Mouse (Mus musculus): ENCODE measurements around the gene Stard10. TPM values are rescaled to one million over a fixed set of nuclear protein-coding genes. Genes with fewer than 3 reads are reported as not detected.
A peak's percentile ranks its signal among the peaks of the same experiment; 100 is the strongest.

Gene Stard10
- polyA plus RNA-seq, 1 experiment from 2014 or later: 46.5 TPM

- Histone ChIP-seq H3K36me3 (ENCODE audit: control insufficient read depth, insufficient read depth, low read length) (no peaks in the 10 kb centered on the region), H3K4me3 (ENCODE audit: low read length) (peak overlapping the region; percentile 43), H3K4me2 (ENCODE audit: low read depth, low read length) (peak overlapping the region; percentile 69), H3K9ac (ENCODE audit: low read length) (peak overlapping the region; percentile 78), H3K4me1 (replicated peaks; ENCODE audit: control insufficient read depth, insufficient read depth, low read length) (peaks cover 26% of the 10 kb centered on the region), H3K27me3 (ENCODE audit: control insufficient read depth, insufficient read depth, low read depth, low read length) (no peaks in the 10 kb centered on the region), H3K9me3 (ENCODE audit: control insufficient read depth, low read length) (no peaks in the 10 kb centered on the region), H3K27ac (ENCODE audit: low read length) (peak overlapping the region; percentile 89)
- 39% methylated on average over 5 of the region's 5 CpGs for WGBS
- no peak for ATAC-seq (ENCODE audit: low read depth)
These were observed 62.0 kb downstream of the Stard10 start for GRCm38 (mm10) chr7:101378796-101379465.

DNA sequence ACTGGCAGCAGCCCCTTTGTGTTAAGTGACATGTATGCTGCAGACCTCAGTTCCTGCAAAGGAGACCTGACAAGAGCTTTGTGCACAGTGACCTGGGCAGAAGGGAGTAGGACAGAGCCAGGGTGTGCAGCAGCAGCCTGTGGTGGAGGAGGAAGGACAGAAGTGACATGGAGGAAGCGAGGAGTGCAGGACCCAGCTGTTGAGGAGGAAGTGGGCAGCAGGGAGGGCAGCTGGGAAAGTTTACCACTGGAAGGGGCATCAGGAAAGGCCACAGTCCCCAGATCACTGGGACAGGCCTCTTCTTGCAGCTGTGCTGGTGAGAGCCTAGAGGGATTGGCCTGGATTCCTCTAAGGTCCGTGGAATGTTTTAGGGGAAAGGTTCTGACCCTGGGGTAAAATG is 62.8 kb downstream of the Stard10 start:
- Histone ChIP-seq H3K9ac (ENCODE audit: low read length) (peak overlapping the region; percentile 78), H3K4me2 (ENCODE audit: low read depth, low read length) (peak overlapping the region; percentile 69), H3K4me3 (ENCODE audit: low read length) (no peak overlapping the region; the same call in 1 of the 2 replicates), H3K27me3 (ENCODE audit: control insufficient read depth, insufficient read depth, low read depth, low read length) (no peaks in the 10 kb centered on the region), H3K27ac (ENCODE audit: low read length) (peak overlapping the region; percentile 74), H3K36me3 (ENCODE audit: control insufficient read depth, insufficient read depth, low read length) (no peaks in the 10 kb centered on the region), H3K4me1 (replicated peaks; ENCODE audit: control insufficient read depth, insufficient read depth, low read length) (peaks cover 30% of the 10 kb centered on the region), H3K9me3 (ENCODE audit: control insufficient read depth, low read length) (no peaks in the 10 kb centered on the region)
- WGBS: 29% methylated on average over 2 of the region's 2 CpGs
- ATAC-seq (ENCODE audit: low read depth): no peak; the same call in 1 of the 2 replicates

GRCm38 (mm10) chr7:101381512-101381911 is 64.6 kb downstream of the Stard10 start:
- Histone ChIP-seq H3K27ac (ENCODE audit: low read length) (no peak overlapping the region), H3K4me1 (replicated peaks; ENCODE audit: control insufficient read depth, insufficient read depth, low read length) (peaks cover 48% of the 10 kb centered on the region), H3K4me2 (ENCODE audit: low read depth, low read length) (no peak overlapping the region), H3K9ac (ENCODE audit: low read length) (no peak overlapping the region), H3K4me3 (ENCODE audit: low read length) (no peak overlapping the region), H3K27me3 (ENCODE audit: control insufficient read depth, insufficient read depth, low read depth, low read length) (no peaks in the 10 kb centered on the region), H3K36me3 (ENCODE audit: control insufficient read depth, insufficient read depth, low read length) (no peaks in the 10 kb centered on the region), H3K9me3 (ENCODE audit: control insufficient read depth, low read length) (no peaks in the 10 kb centered on the region)
- ATAC-seq (ENCODE audit: low read depth): no peak
- WGBS: 71% methylated on average over 6 of the region's 6 CpGs

GRCm38 (mm10) chr7:101382378-101382777 is 65.5 kb downstream of the Stard10 start:
- no peak for ATAC-seq (ENCODE audit: low read depth)
- 68% methylated on average over 8 of the region's 8 CpGs for WGBS
- Histone ChIP-seq H3K9ac (ENCODE audit: low read length) (no peak overlapping the region), H3K4me1 (replicated peaks; ENCODE audit: control insufficient read depth, insufficient read depth, low read length) (peaks cover 44% of the 10 kb centered on the region), H3K27me3 (ENCODE audit: control insufficient read depth, insufficient read depth, low read depth, low read length) (no peaks in the 10 kb centered on the region), H3K27ac (ENCODE audit: low read length) (no peak overlapping the region), H3K4me3 (ENCODE audit: low read length) (no peak overlapping the region), H3K9me3 (ENCODE audit: control insufficient read depth, low read length) (no peaks in the 10 kb centered on the region), H3K4me2 (ENCODE audit: low read depth, low read length) (no peak overlapping the region), H3K36me3 (ENCODE audit: control insufficient read depth, insufficient read depth, low read length) (no peaks in the 10 kb centered on the region)

- Histone ChIP-seq H3K4me3 (ENCODE audit: low read length) (no peak overlapping the region), H3K4me2 (ENCODE audit: low read depth, low read length) (no peak overlapping the region), H3K36me3 (ENCODE audit: control insufficient read depth, insufficient read depth, low read length) (peaks cover 8% of the 10 kb centered on the region), H3K27me3 (ENCODE audit: control insufficient read depth, insufficient read depth, low read depth, low read length) (no peaks in the 10 kb centered on the region), H3K27ac (ENCODE audit: low read length) (no peak overlapping the region), H3K9ac (ENCODE audit: low read length) (no peak overlapping the region), H3K9me3 (ENCODE audit: control insufficient read depth, low read length) (no peaks in the 10 kb centered on the region), H3K4me1 (replicated peaks; ENCODE audit: control insufficient read depth, insufficient read depth, low read length) (peaks cover 34% of the 10 kb centered on the region)
- no peak for ATAC-seq (ENCODE audit: low read depth)
- 70% methylated on average over 3 of the region's 3 CpGs for WGBS
These were observed 66.9 kb downstream of the Stard10 start for GRCm38 (mm10) chr7:101383756-101384155.

DNA sequence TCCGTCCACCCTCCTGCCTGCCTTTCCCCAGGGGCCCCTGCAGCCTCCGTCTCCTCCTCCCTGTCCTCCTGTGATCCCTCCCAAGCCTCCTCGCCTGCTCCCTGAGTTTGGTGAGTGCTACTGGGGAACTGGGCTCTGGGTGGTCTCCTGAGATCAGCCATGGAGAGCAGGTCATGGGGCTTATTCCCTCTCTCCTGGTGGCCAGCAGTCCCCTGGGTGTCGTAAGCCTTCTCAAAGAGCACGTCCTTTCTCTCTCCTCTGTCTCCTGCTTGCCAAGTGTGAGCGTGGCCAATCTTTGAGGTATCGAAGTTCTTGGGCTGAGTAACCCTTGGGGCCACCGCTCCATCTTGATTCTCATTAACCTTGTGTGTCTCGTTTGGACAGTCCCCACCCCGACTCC is 68.0 kb downstream of the Stard10 start:
- Histone ChIP-seq H3K9ac (ENCODE audit: low read length) (peak overlapping the region; percentile 41; the same call in 1 of the 2 replicates), H3K27ac (ENCODE audit: low read length) (peak overlapping the region; percentile 90), H3K27me3 (ENCODE audit: control insufficient read depth, insufficient read depth, low read depth, low read length) (no peaks in the 10 kb centered on the region), H3K9me3 (ENCODE audit: control insufficient read depth, low read length) (no peaks in the 10 kb centered on the region), H3K4me3 (ENCODE audit: low read length) (no peak overlapping the region), H3K4me1 (replicated peaks; ENCODE audit: control insufficient read depth, insufficient read depth, low read length) (peaks cover 23% of the 10 kb centered on the region), H3K36me3 (ENCODE audit: control insufficient read depth, insufficient read depth, low read length) (peaks cover 16% of the 10 kb centered on the region), H3K4me2 (ENCODE audit: low read depth, low read length) (peak overlapping the region; percentile 49; the same call in 1 of the 2 replicates)
- peak; percentile 2; the same call in 1 of the 2 replicates for ATAC-seq (ENCODE audit: low read depth)
- 37% methylated on average over 10 of the region's 10 CpGs for WGBS

DNA sequence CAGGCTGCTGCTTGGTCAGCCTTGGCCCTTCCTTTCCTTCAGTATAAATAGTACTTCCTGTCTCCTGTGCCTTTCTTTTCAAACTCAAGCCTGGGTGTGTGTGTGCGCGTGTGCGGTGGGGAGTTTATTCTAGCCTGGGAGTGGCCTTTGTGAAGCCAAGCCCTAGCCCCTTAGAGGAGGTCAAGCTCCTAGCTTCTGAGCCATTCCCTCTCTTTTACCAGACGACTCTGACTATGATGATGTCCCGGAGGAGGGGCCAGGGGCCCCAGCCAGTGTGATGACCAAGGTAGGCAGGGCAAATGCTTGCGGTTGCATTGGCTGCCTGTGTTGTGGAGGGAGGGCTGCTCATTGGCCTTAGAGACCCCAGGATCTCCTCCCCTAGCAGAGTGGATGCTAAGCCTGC is 68.4 kb downstream of the Stard10 start:
- peaks cover 18% of the 10 kb centered on the region for H3K36me3 ChIP-seq (ENCODE audit: control insufficient read depth, insufficient read depth, low read length)
- WGBS: 14% methylated on average over 6 of the region's 6 CpGs
- no peaks in the 10 kb centered on the region for H3K27me3 ChIP-seq (ENCODE audit: control insufficient read depth, insufficient read depth, low read depth, low read length)
- peak overlapping the region; percentile 40 for H3K9ac ChIP-seq (ENCODE audit: low read length)
- peak overlapping the region; percentile 25 for H3K4me3 ChIP-seq (ENCODE audit: low read length)
- peak; percentile 79 for ATAC-seq (ENCODE audit: low read depth)
- peak overlapping the region; percentile 49 for H3K4me2 ChIP-seq (ENCODE audit: low read depth, low read length)
- H3K9me3 ChIP-seq (ENCODE audit: control insufficient read depth, low read length): no peaks in the 10 kb centered on the region
- peak overlapping the region; percentile 90 for H3K27ac ChIP-seq (ENCODE audit: low read length)
- H3K4me1 ChIP-seq (replicated peaks; ENCODE audit: control insufficient read depth, insufficient read depth, low read length): peaks cover 22% of the 10 kb centered on the region

DNA sequence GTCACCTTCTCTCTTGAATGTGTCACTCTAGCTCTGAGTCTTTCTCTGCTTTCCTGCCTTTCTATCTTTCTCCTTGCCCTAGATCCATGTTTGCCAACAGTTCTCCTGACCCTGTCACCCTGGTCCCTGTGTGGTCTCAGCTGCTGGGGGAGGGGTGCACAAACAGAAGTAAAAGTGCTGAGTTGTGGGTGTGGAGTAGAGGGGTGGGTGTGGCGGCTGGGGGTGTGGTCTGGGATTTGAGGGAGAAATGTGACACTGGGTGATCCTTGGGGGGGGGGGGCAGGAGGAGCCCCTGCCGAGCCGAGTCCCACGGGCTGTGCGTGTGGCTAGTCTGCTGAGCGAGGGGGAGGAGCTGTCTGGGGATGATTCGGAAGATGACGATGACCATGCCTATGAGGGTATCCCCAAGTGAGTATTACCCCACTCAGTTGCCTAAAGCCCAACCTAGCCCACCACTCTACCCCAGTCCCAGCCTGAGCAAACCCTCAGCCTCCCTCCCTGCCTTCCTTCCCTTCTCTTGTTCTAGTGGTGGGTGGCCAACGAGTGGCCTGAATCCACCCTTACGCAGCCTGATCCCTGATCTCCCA is 69.1 kb downstream of the Stard10 start:
- Histone ChIP-seq H3K4me2 (ENCODE audit: low read depth, low read length) (peak overlapping the region; percentile 49), H3K9me3 (ENCODE audit: control insufficient read depth, low read length) (no peaks in the 10 kb centered on the region), H3K27ac (ENCODE audit: low read length) (peak overlapping the region; percentile 90), H3K27me3 (ENCODE audit: control insufficient read depth, insufficient read depth, low read depth, low read length) (no peaks in the 10 kb centered on the region), H3K4me3 (ENCODE audit: low read length) (peak overlapping the region; percentile 25), H3K9ac (ENCODE audit: low read length) (peak overlapping the region; percentile 40), H3K36me3 (ENCODE audit: control insufficient read depth, insufficient read depth, low read length) (peaks cover 18% of the 10 kb centered on the region), H3K4me1 (replicated peaks; ENCODE audit: control insufficient read depth, insufficient read depth, low read length) (peaks cover 29% of the 10 kb centered on the region)
- WGBS: 33% methylated on average over 10 of the region's 10 CpGs
- ATAC-seq (ENCODE audit: low read depth): peak; percentile 72

DNA sequence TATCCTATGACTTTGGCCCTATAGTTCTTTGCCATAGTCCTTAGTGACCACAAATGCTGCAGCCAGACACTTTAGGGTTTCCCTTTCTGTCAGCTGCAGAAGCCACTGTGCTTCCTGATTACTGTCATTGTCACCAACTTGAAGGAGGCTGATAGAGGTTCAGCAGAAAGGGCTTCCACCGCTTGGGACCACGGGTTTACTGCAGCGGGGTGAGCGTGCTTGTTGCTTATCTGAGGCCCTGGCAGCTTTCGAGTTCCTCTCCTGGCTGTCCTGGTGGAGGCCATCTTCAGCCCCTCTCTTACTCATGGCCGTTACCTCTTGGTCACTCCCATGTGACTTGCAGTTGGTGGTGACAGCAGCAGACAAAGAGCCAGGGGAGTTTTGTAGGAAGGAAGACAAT is 72.4 kb downstream of the Stard10 start:
- ATAC-seq (ENCODE audit: low read depth): no peak
- 75% methylated on average over 6 of the region's 6 CpGs for WGBS
- Histone ChIP-seq H3K4me1 (replicated peaks; ENCODE audit: control insufficient read depth, insufficient read depth, low read length) (peaks cover 59% of the 10 kb centered on the region), H3K27me3 (ENCODE audit: control insufficient read depth, insufficient read depth, low read depth, low read length) (no peaks in the 10 kb centered on the region), H3K4me2 (ENCODE audit: low read depth, low read length) (no peak overlapping the region), H3K36me3 (ENCODE audit: control insufficient read depth, insufficient read depth, low read length) (peaks cover 18% of the 10 kb centered on the region), H3K4me3 (ENCODE audit: low read length) (no peak overlapping the region), H3K27ac (ENCODE audit: low read length) (no peak overlapping the region), H3K9ac (ENCODE audit: low read length) (no peak overlapping the region), H3K9me3 (ENCODE audit: control insufficient read depth, low read length) (no peaks in the 10 kb centered on the region)
